In the genomic region with DNA sequence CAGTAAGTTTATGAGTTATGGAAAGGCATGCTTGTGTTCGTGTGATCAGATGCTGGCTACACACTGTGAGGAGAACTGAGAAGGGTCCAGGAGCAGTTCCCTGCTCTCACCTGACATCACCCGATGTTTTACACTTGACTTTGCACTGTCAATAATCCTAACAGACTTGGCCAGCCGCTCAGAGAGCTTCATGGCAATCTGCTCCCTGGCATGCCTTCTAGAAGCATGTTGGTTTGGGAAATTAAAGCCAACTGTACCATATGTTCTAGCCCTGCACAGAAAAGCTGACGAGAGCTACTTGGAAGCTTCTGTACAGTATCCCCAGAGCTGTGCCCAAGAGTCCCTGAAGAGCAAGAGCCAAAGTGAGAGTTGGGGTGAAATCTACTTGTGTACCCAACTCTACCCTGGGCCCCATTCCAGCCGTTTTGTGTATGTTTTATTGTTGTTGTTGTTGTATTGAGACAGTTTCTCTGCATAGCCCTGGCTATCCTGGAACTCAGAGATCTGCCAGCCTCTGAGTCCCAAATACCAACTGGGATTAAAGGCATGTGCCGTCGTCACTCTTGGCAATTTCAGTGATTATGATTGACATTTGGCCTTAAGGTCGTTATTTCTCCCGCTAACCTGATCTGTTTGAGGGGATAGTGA, we compare ENCODE assay signal across 14 mouse cellular contexts. TPM values are rescaled to one million over a fixed set of nuclear protein-coding genes. Genes with fewer than 3 reads are reported as not detected.
A peak's percentile ranks its signal among the peaks of the same experiment; 100 is the strongest.
DNase-seq lines count a peak whose midpoint lies in the region; ATAC-seq and TF ChIP-seq lines count a peak whose summit lies in the region.
"Had no signal": no experiment of that assay in that cellular context is flagged by ENCODE, and none has a peak within 500 bp of the region (broad histone marks: within the 10 kb centered on the region; RNA-seq: fewer than 3 reads in every experiment).

No protein-coding gene starts in this region.

- no peak overlapping the region for H3K27ac ChIP-seq in forebrain, postnatal 0 days (ENCODE audit: low read depth, low read length)
- H3K27ac ChIP-seq: liver, embryonic 14.5 days; neural tube, embryonic 12.5 days had no signal

- WGBS in forebrain, postnatal 0 days = 43% methylated on average over 9 of the region's 9 CpGs

- no peak overlapping the region for H3K4me2 ChIP-seq in forebrain, postnatal 0 days (ENCODE audit: low read depth)
- H3K4me2 ChIP-seq: neural tube, embryonic 12.5 days had no signal

- peak; percentile 2 for DNase-seq in adrenal gland, postnatal 25 days
- DNase-seq in adrenal gland, adult 18-20 months (ENCODE audit: low spot score in 2 of 2) = no peak
- DNase-seq in brain, embryonic 14.5 days (ENCODE audit: low read depth) = peak; percentile 88
- peak; percentile 90 for DNase-seq in forebrain, postnatal 0 days
- DNase-seq in left cerebral cortex, adult 11 months (ENCODE audit: low spot score) = peak; percentile 15
- no peak for DNase-seq in kidney, postnatal 36 days
- no peak for DNase-seq in kidney, postnatal 10 days
- no peak for DNase-seq in spleen, postnatal 10 days (ENCODE audit: low spot score in 2 of 2)
- DNase-seq: adrenal gland, adult 2 months; kidney, postnatal 25 days had no signal

- TF ChIP-seq POLR2A in brain, embryonic 14.5 days (IDR thresholded peaks at IDR 0.05; ENCODE audit: borderline replicate concordance, extremely low read depth, insufficient read depth, insufficient read length, poor library complexity, severe bottlenecking) = no peak

- no peak overlapping the region for H3K9ac ChIP-seq in forebrain, postnatal 0 days
- H3K9ac ChIP-seq: liver, embryonic 14.5 days; neural tube, embryonic 12.5 days had no signal

- H3K4me3 ChIP-seq in forebrain, postnatal 0 days (ENCODE audit: low read depth, low read length) = no peak overlapping the region
- H3K4me3 ChIP-seq: megakaryocyte, embryonic 14.5 days; neural tube, embryonic 12.5 days had no signal

- 0 out of 2 replicates have a peak, but pooled peaks cover 6% of the 10 kb centered on the region for H3K4me1 ChIP-seq in forebrain, postnatal 0 days (ENCODE audit: insufficient read depth)
- H3K4me1 ChIP-seq: megakaryocyte, embryonic 14.5 days had no signal

- H3K36me3 ChIP-seq in forebrain, postnatal 0 days (ENCODE audit: insufficient read depth) = no peaks in the 10 kb centered on the region
- H3K36me3 ChIP-seq: G1E; neural tube, embryonic 12.5 days had no signal

- H3K27me3 ChIP-seq in forebrain, postnatal 0 days (ENCODE audit: insufficient read depth, low read length) = no peaks in the 10 kb centered on the region
- H3K27me3 ChIP-seq: neural tube, embryonic 12.5 days had no signal

- H3K9me3 ChIP-seq in forebrain, postnatal 0 days (ENCODE audit: low read length) = no peaks in the 10 kb centered on the region
- H3K9me3 ChIP-seq: G1E; neural tube, embryonic 12.5 days had no signal

- no peak for TF ChIP-seq CTCF in brain, embryonic 14.5 days (IDR thresholded peaks at IDR 0.05; ENCODE audit: borderline replicate concordance, extremely low read depth, insufficient read depth, insufficient read length)
- no peak for TF ChIP-seq CTCF in forebrain, postnatal 0 days (IDR thresholded peaks at IDR 0.05; ENCODE audit: low read depth)

- peak; percentile 95 for ATAC-seq in forebrain, postnatal 0 days

RNA-seq across cellular contexts. Expression of a gene that starts 56.5 kb away (rescaled TPM):
- total RNA-seq in adrenal gland, postnatal 25 days (2021) = 13.9 and 15.3 TPM in 2 replicates
- total RNA-seq in adrenal gland, adult 18-20 months (2021) = 10 to 100 TPM; 10.4 to 17.2 TPM
- polyA plus RNA-seq in brain, embryonic 14.5 days (2012; rRNA removed) = 3.8 and 3.9 TPM in 2 replicates
- total RNA-seq in forebrain, postnatal 0 days (2014; rRNA removed) = 2.4 and 3.5 TPM in 2 replicates
- polyA plus RNA-seq in forebrain, postnatal 0 days (2015; fragmentation: Nextera tagmentation; extraction: Ambion mirVana) = 1.8 and 2.0 TPM in 2 replicates
- total RNA-seq: G1E had no signal
- polyA plus RNA-seq: G1E had no signal

Comparison
In these comparisons a context has a peak if more than half of its experiments do, and no peak if none do; other contexts are left out.
1. DNase-seq: peak in adrenal gland, postnatal 25 days (single experiment), brain, embryonic 14.5 days (single experiment), forebrain, postnatal 0 days (single experiment) and left cerebral cortex, adult 11 months (single experiment); none in adrenal gland, adult 18-20 months (0 of 2), kidney, postnatal 36 days (0 of 2), kidney, postnatal 10 days (single experiment) and spleen, postnatal 10 days (0 of 2).